Comparison of ENCODE assay signal across 7 mouse cellular contexts in the genomic region with DNA sequence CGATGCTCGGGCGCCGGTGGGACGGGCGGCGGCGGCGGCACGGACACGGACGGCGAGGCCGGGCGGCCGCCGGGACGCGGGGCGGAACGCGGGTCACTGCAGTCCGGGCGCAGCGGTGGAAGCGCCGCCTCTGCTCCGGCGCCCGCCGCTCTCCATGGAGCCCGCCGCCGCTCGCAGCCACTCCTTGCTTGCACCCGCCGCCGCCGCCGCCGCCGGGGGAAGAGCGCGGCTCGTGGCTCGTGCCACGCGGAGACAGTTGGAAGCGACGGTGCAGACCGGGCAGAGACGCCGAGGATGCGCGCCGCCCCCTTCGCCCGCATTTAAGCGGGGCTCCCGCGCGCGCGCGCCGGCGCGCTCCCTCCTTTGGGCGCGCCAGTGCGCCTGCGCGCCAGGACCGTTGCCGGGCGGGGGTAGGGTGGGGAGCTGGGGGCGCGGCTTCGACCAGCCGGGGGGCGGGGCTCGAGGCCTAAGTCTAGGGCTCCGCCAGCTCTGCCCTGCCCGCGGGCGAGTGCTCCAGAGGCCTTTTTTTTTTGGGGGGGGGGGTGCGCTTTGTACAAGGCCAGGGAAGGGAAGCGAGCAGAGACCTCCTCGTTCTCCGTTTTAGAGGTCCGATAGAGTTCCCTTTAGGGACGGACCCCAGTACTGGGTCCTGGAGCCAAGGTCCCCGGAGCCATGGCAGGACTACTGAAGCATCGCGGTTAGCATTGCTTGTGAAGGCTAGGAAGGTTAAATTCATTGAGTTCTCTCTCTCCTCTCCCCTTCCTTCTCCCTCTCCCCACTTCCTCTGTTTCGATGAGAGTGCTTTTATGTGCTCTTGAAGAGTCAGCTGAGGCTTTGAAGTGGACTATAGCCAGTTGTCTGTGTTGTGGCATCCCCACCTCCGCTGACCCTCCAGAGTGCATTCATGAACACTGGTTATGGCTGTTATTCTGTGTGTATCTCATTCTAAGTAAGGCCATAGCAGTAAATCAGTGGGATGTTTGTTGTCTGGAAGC. TPM values are rescaled to one million over a fixed set of nuclear protein-coding genes. Genes with fewer than 3 reads are reported as not detected.
DNase-seq lines count a peak whose midpoint lies in the region; TF ChIP-seq lines count a peak whose summit lies in the region.

A gene (minus strand): TSS at position 296 of the 995 bp plus-strand sequence.

- intact Hi-C loops in left cerebral cortex, postnatal 14 days (cut with DNase I): loop anchor here (2.0 to 5.0 kb wide), 3 partner anchors 38 to 118 kb away; no protein-coding TSS in a partner anchor

- no peak for TF ChIP-seq CTCF in cortical plate, adult 2 months (IDR thresholded peaks at IDR 0.05; ENCODE audit: extremely low read depth, insufficient read depth, low read length)

- peaks cover 6% of the 10 kb centered on the region for H3K4me1 ChIP-seq in cortical plate, adult 2 months (ENCODE audit: control insufficient read depth, insufficient read depth, low read length)

- peak; percentile 75; the same call in 1 of the 2 replicates for TF ChIP-seq POLR2A in cortical plate, adult 2 months (IDR thresholded peaks at IDR 0.05; ENCODE audit: extremely low read depth, insufficient read depth, low read length)

- peak; percentile 90 for DNase-seq in adipocyte (ENCODE audit: low spot score)
- DNase-seq in gastrocnemius, postnatal 10 days: peak; percentile 95
- DNase-seq in induced T-regulatory cell, adult 2 months (ENCODE audit: low read depth): peak; percentile 94
- peak; percentile 79 to 89 for DNase-seq in left cerebral cortex, postnatal 14 days (ENCODE audit: low spot score in 2 of 2)
- DNase-seq in mesoderm, embryonic 11.5 days (ENCODE audit: low read depth, low spot score): peak; percentile 97
- DNase-seq in right cerebral cortex, postnatal 4 days: peak; percentile 92

- peak within 1 kb of the TSS; percentile 72; the same call in 1 of the 2 replicates for H3K27ac ChIP-seq in cortical plate, adult 2 months (ENCODE audit: insufficient read depth, low read length)

- peak within 1 kb of the TSS; percentile 78 for H3K4me3 ChIP-seq in cortical plate, adult 2 months (ENCODE audit: insufficient read depth, low read length)

RNA-seq across cellular contexts. Expression of the gene that starts here (rescaled TPM):
- polyA plus RNA-seq in cortical plate, adult 2 months (2012; rRNA removed): 115 and 116 TPM in 2 replicates
- total RNA-seq in gastrocnemius, postnatal 10 days (2021): 100 to 1,000 TPM; 212 to 218 TPM
- 100 to 1,000 TPM; 185 to 192 TPM for total RNA-seq in left cerebral cortex, postnatal 14 days (2021)

Comparison
In these comparisons a context has a peak if more than half of its experiments do, and no peak if none do; other contexts are left out.
1. Peak in every context shown above with its lines: DNase-seq, H3K4me3 ChIP-seq and H3K27ac ChIP-seq.